Mouse (Mus musculus) granulocyte monocyte progenitor cell, adult 5-6 weeks (primary cell): Measurements from ENCODE around the gene Sowaha. TPM values are rescaled to one million over a fixed set of nuclear protein-coding genes. Genes with fewer than 3 reads are reported as not detected.

Experiments
- ATAC-seq: replicated peaks from 2 replicates; pipeline ENCODE4 v1.8.0; 2016; ENCODE audit warnings: mild to moderate bottlenecking, moderate TSS enrichment, inconsistent platforms; ENCODE audit not compliant: poor library complexity, severe bottlenecking
- total RNA-seq, 2 experiments: library from RNA; stranded (forward) in 1 of 2; stranded (reverse) in 1 of 2; fragments of 200-712, 200-1000 nt in 1 of 2; fragments of >200 nt in 1 of 2; fragmentation: Nextera tagmentation in 1 of 2; gene quantifications; 2 replicates each; pipeline ENCODE4 v1.2.3; 2014 to 2017

Gene Sowaha
- total RNA-seq (2014; fragmentation: Nextera tagmentation) (not detected in 2 replicates), total RNA-seq (2017) (not detected in 2 replicates)

DNA sequence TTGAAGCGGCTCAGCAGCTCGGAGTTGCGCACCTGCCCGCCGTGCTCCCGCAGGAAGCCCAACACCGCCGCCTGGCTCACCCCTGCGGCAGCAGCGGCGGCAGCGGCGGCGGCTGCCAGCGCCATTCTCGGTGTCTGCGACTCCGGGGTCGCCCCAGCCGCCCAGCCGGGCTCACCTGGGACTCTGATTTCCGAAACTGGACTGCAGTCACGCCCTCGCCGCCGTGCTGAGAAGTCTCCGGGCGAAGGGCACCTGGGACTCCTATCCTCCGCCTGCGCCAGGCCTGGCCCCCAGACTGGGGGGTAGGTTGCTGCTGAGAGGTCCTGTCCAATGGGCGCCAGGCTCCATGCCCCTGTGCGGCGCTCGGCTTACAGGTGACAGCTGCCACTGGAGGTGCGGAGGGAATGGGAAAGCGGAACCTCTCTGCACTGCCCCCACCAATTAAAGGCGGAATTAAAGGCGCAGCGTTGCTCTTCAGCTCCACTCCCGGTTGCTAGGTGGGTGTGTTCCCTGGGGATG is at the start of gene Sowaha, which contains the start of gene Gm9945:
TSS of gene Sowaha (minus strand) at position 492 of the 519 bp plus-strand sequence.
TSS of gene Gm9945 (plus strand) at position 384 of the 519 bp plus-strand sequence.
- peak; percentile 63 for ATAC-seq

DNA sequence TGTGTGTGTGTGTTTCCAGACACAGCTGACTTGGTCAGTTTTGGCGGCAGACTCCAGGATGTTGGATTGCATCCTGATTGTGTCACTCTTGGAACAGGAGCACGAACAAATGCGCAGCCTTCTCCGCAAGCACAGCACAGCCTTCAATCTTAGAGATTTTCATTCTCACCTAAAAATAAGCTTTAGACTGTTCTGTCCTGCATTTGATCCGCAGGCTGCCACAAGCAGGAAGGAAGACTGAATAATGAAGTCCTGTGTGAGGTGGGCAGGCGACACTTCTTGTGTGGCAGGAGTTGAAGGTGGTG is 49.1 kb upstream of the Sowaha start:
- ATAC-seq, result no peak

DNA sequence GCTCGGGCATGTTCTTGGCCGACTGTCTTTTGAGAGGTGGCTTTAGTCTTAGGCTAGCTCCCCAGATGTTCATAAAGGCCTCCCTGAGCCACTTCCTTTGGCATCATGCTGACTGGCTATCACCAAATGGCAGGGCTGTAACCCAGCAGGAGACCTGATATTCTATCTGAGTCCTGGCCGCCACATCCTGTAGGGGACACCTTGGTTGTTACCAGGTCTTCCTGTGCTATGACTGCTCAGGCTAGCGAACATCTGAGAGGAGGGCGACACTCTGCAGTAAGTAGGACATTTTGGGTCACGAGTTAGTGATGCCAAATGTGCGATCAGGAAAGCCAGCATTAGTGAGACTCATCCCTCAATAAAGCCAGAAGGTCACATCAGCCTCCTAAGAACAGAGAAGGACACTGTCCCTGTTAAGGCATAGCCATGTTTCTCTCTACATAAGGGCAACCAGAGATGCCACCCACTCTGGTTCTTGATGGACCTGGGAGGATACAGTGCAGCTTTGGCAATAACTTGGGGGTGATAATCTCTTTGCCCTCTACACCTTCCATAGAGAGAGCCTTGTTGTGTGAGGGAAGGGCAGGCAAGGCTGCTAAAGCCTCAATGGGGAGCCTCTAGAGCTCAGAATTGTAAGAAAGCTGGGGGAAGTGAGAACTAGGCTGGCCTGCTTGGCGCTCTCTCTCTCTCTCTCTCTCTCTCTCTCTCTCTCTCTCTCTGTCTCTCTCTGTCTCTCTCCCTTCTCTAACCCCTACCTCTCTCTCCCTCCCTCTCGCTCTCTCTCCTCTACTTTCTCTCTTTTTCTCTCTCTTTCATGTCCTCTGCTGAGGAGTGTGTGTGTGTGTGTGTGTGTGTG is 48.6 kb upstream of the Sowaha start:
- no peak for ATAC-seq

DNA sequence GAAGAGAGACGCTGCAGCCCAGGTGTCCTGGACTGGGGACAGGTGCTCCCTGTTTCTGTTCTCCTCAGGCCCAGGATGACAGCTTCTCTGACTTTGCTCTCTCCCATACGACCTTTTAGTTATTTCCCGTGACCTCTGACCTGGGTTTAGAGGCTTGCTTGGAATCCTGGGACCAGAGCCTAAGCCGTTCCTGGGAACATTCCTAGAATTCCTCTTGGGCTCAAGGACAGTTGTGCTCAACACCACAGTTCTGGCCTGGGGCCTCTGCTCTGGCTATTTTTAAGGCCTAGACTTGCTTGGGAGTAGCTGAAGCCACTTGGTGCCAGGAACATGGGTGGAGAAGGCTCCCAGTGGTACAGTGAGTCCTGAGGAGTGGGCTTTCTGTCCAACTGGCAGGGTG is 45.4 kb upstream of the Sowaha start:
- ATAC-seq, result no peak

DNA sequence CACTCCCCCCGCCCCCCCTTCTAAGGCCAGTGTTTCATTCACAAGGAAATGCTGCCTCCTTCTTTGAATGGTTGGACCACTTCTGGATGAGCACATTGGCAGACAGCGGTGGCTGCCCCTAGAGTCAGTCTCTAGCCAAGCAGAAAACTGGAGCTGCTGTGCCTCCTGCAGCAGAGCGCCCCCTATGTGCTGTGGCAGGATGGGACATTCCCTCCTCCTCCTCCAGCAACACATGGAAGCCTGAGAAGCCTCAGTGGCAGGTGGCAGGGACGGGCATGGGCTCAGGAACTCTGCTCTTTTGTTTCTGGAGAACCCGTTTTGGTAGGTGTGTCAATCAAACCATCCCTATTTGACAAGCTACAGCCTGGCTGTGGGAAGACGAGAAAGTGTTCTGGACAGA is 44.8 kb upstream of the Sowaha start:
- peak; percentile 45; the same call in 1 of the 2 replicates for ATAC-seq

DNA sequence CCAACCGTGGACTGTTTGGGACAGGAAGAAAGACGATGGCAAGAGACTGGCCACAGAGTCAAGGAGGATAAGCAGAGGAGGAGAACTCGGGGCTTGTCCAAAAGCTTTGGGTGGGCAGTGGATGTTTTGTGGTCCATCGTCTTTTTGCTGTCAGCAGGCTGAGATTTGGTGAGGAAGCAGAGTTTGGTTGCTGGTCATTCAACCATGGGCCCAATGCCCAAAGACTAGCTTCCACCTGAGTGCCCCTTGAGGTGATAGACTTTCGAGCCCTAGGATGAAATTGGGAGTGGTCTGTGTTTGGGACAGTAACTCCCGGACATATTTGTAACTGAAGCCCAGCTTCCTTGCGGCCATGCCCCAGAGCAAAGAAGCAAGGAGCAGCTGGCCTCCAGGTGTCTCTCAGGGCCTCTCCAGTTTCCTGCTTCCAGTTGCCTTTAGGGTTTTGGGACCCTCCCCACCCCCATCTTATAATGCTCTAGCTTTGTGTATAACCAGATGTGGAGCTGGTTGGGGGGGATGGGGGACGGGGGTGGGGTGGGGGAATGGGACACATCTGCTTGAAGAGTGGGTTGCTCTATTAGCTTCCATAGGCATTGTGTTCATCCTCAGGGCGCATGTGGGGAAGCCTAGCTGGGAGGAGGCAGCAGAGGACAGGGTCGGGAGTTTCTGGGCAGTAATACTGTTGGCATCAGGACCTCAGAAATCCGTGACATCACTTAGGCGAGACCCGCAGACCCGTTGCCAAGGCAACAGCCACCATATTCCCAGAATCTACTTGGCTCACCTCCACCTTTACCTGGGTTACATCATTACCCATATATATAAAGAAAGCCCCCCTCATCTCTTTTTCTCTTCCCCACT is 43.7 kb upstream of the Sowaha start:
- no peak for ATAC-seq

DNA sequence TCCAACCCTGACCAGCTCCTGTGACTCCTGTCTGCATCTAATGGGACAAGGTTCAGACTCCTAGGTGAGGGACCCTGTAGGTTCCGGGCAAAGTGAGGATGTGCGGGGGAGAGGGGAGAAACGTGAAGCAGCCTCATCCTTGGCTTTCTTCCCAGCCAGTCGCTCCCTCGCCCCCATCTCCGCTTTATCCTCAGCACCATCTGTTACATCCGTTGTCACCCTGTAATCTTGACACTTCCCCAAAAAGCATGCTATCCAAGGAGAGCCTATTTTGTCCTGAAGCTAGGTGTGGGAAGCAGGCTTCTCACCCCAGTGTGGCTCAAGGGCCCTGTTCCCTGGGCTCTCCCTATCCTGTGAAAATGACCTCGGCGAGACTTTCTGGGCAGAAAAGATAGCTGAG is 42.9 kb upstream of the Sowaha start:
- no peak for ATAC-seq

DNA sequence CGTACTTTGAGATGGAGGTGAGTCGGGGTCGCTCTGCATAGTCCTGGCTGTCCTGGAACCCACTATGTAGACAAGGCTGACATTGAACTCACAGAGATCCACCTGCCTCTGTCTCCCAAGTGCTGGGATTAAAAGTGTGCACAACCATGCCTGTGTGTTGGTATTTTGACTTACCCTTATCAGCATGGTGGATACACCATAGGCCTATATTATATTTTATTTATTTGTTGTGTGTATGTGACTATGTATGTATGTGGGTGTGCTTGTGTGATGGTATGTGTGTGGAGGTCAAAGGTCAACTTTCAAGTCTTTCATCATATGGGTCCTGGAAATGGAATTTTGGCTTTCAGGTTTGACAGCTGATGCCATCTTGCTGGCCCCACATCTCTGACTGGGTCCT is 42.3 kb upstream of the Sowaha start:
- ATAC-seq, result no peak

DNA sequence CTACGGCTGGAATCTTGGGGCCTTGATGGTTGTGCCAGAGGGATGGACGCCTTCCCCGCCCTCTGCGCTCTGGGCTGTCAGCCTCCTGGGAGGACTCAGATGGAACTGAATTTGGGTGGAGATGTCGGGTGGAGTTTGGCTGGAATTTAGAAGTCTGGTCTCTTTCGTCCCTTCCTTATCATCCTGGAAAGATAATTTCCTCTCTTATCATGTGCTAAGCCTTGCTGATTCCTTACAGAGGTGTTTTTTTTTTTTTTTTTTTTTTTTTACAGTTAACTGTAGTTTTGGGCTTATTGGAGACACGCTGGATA is 41.7 kb upstream of the Sowaha start:
- no peak for ATAC-seq

DNA sequence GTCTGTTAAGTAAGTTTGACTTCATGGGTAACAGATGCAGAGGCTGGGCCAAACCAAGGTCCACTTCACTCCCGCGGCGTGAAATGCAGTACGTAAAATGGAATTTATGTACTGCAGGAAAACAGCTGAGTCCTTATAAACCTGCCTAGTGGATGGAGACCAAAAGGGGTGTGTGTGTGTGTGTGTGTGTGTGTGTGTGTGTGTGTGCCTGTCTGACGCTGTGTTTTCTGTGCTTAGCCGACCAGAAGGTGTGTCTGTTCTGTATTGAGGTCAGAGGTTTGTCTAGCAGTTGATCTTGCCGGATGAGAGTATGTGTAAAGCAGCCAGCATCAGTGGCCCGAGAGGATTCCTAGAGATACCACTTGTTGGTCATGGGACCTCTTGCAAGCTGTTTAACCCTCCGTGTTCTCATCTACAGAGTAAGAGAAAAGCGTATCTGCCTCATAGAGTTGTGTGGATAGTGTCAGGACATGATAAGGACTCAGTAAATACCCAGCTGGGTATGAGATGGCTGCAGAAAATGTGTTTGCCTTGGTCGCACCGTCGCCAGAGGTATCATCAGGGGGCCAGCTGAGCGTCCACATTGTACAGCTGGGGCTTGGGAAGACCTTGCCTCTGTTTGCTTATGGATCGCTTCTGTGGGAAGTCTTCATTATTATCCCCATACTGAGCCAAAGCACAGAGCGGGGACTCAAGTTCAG is 41.2 kb upstream of the Sowaha start:
- ATAC-seq, result no peak

DNA sequence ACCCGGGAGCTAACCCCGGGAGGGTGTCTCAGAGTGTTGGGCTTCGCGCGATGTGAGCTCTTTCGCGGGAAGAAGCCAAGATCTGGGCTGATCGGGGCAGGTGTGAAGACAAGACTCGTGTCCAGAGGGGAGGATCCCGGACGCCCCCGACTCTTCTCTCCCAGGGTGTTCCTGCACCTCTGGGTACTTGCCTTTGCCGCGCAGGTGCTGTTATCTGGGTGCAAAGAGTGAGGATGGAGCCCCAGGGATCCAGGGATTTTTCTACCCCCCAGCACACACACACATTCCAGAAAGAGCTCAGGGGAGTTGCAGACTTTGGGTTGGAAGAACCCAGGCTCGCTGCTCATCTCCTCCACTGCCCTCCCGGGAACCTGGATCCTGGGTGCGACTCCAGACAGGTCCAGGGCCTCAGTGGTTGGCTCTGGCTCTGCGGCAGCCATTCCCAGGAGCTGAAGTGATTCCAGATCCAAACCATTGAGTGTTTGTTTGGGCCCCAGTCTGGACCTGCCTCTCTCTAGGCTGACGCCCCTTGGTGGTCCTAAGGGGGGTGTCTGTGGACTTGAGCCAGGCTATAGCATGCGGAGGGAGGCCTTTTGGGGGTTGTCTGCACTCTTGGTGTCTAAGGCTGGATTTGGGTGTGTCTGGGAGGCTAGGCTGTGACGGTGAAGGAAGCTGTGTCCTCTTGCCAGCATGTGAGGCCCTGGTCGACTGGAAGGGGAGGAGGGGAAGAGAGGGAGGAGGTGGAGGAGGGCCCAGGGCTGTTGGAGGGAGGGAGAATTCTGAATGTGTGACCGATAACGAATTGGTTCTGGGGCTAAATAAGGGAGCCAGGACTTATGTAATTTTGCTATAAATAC is 40.3 kb upstream of the Sowaha start:
- ATAC-seq, result no peak

DNA sequence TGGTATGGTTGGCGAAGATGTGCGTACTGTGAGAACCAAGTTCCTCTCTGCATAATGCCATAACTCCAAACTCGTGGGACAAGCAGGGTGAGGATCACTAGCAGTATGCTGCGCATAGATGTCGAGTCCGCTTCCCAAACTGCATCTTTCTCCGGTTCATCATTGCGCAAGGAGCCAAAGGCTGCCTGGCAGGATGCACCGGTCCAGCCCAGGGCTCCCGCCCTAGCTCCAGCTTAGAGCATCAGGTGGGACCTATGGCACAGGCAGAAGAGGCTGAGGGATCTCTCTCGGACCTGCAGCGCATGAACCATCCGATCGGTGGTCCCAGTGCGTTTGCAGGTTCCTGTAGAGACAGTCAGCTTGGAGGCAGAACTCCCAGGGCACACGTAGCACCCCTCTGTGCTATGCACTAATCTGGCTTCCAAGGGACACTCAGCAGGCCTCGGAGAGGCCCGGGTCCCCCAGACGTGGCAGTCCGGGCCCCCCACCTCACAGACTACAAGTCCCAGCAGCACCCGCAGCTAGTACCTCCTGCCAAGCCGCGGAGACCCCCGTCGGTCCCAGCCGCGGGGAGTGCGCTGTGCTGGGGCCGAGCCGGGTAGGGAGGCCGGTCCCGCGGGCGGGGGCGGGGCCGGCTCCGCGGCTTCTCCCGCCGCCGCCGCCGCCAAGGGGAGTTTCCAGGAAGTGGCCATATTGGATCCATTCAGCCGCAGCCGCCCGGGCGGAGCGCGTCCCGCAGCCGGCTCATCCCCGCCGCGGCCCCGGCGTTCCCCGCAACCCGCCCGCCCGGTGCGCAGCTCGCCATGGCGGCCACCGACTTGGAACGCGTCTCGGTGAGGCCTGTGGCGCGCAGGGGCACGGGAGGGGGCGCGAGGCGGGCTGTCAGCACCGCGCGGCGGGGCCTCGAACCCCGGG is 39.4 kb upstream of the Sowaha start, which contains the start of gene Sept8:
TSS of gene Sept8 (plus strand) at position 51 of the 915 bp plus-strand sequence.
- ATAC-seq, result peak; percentile 74

DNA sequence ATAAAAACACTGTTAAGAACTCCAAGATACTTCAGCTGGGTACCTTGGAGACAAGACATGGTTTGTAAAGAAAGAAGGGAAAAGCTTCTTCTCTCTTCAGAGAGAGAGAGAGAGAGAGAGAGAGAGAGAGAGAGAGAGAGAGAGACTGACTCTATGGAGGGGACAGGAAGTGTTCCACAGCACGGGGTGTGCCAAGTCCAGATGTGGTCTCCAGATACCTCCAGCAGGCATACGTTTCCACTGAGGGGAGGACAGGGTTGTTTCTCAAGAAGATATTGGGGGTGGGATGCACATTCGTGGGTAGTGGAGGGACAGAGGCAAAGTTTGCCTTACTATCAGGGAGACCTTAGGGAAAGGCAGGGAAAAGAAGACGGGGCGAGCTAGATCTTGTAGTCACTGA is 38.7 kb upstream of the Sowaha start:
- ATAC-seq, result no peak

DNA sequence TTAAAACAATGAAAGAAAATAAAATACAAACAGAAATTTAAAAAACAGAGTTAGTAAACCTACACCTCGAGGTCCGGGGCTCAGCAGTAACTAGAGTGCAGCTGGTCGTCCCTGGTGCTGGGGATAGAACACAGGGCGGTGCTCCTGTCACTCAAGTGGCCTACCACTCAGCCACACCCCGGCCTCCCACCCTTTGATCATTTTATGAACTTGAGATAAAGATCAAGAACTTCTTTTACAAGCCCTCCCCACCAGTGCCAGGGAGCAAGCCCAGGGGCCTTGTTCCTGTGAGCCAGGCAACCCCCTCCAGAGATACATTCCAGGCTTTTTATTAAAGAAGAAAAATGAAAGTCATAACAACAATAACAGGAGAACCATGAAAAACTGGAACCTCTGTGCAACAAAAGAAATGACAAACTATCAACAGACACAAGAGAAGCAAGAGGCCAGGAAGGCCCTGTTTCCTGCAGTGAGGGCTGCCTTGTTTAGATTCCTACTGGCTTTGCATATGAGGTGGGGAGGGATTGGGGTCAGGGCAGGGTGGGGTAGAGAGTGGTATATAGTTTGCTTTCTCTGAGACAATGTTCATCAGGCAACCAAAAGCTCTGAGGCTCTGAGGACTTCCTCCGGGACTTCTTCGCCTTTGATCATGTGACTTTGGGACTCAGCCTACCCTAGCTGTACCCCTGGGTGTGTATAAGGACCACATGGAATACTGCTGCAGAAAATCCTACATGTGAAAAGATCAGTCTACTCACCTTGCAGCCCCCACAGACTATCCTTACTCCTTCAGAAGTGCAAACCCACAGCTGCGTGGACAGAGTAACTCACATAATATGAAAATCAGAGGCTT is 36.9 kb upstream of the Sowaha start:
- ATAC-seq, result no peak

DNA sequence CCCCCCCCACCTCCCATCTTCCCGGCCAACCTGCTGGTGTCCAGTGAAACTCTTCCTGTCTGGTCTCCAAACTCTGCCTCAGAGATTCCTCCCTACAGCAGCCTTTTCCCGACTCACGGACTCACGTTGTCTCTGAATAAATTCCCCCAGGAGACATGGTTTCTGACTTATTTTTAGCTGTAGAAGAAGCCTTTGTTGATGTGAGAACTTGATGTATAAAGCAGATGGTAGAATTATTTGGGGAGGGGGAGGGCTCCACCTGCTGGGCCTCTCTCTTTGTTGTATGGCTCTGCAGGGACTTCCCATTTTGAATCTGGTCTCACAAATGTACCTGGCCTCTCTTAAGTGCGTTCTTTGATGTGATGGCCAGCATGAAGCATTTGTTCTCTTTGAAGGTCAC is 30.3 kb upstream of the Sowaha start:
- ATAC-seq, result no peak

DNA sequence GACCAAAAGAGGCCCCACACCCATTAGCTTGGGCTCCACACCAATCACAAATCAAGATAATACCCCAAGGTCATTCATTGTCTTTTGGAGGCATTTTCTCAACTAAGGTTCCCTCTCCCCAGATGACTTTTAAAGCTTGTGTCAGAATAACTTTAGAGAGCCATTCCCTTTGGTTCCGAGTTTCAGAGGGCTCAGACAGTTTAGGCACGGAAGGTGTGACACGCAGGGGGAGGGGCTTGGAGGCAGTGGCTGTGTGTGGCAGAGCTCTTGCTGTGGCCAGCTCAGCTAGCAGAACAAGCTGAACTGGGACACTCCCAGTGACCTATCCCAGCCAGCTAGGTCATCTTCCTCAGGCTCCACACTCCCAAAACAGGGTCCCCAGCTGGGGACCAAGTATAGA is 28.5 kb upstream of the Sowaha start:
- no peak for ATAC-seq

DNA sequence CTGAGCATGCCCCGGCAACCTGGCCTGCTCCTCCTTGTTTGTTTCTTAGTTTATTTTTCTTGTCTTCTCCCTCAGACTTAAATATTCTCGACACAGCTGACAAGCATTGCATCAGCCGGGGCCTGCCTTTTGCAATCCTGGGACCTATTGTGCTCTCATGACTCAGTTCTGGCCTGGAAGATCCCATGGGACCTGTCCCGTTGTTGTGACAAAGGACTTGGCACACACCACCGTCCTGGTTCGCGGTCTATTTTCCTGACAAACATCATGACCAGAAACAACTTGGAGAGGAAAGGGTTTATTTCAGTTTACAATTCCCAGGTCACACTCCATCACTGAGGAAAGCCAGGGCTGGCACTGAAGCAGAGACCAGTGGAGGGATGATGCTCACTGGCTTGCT is 28.1 kb upstream of the Sowaha start:
- ATAC-seq, result no peak
